ENCODE assay signal across 27 mouse cellular contexts in the genomic region with DNA sequence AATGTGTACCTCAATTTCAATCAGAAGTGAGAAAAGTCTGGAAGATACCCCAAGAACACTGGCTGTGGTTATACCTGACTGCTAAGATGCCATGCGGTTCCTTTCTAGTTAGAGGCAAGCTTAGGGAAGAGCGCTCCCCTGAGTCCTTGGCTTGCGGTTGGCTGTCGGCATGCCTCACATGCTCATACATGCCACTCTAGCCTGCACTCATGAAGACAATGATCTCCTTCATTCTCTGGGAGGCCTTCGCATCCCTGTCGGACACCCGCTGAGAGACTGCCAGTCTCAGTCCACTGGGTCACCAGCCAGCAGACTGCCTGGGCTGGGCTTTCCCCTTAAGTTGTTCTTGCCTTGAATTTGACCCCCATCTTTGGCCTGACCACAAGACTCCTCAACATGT. TPM values are rescaled to one million over a fixed set of nuclear protein-coding genes. Genes with fewer than 3 reads are reported as not detected.
DNase-seq lines count a peak whose midpoint lies in the region; ATAC-seq lines count a peak whose summit lies in the region.
"Had no signal": no experiment of that assay in that cellular context is flagged by ENCODE, and none has a peak within 500 bp of the region (broad histone marks: within the 10 kb centered on the region; RNA-seq: fewer than 3 reads in every experiment).

No protein-coding gene starts in this region.

- no peak overlapping the region for H3K4me3 ChIP-seq in midbrain, embryonic 13.5 days (replicated peaks)
- H3K4me3 ChIP-seq: embryonic facial prominence, embryonic 12.5 days; erythroblast, embryonic 14.5 days; forebrain, embryonic 12.5 days; limb, embryonic 12.5 days; myocyte; neural tube, embryonic 13.5 days; stomach, embryonic 15.5 days had no signal

- intact Hi-C loops in heart, postnatal 36 days (cut with DNase I): no loop called here

- ATAC-seq in cerebellum, adult (ENCODE audit: insufficient number of reproducible peaks, low FRiP score, low TSS enrichment): no peak
- no peak for ATAC-seq in midbrain, embryonic 13.5 days
- ATAC-seq: CD4-positive, CD25-positive, alpha-beta regulatory T cell, adult 4 months; liver, postnatal 0 days; lung, postnatal 0 days; midbrain, embryonic 16.5 days had no signal

- no peak overlapping the region for H3K9ac ChIP-seq in midbrain, embryonic 13.5 days (replicated peaks)
- H3K9ac ChIP-seq: embryonic facial prominence, embryonic 12.5 days; forebrain, embryonic 12.5 days; hindbrain, embryonic 14.5 days; limb, embryonic 12.5 days; liver, postnatal 0 days; neural tube, embryonic 13.5 days; stomach, embryonic 15.5 days had no signal

- no peak overlapping the region for H3K4me2 ChIP-seq in midbrain, embryonic 13.5 days (replicated peaks)
- H3K4me2 ChIP-seq: embryonic facial prominence, embryonic 12.5 days; forebrain, embryonic 12.5 days; hindbrain, embryonic 14.5 days; limb, embryonic 12.5 days; liver, embryonic 11.5 days; neural tube, embryonic 13.5 days; stomach, embryonic 15.5 days had no signal

- H3K9me3 ChIP-seq in midbrain, embryonic 13.5 days: no peaks in the 10 kb centered on the region
- H3K9me3 ChIP-seq: embryonic facial prominence, embryonic 12.5 days; forebrain, embryonic 12.5 days; limb, embryonic 12.5 days; neural tube, embryonic 13.5 days; stomach, embryonic 15.5 days had no signal

- H3K27me3 ChIP-seq in midbrain, embryonic 13.5 days: no peaks in the 10 kb centered on the region
- H3K27me3 ChIP-seq: embryonic facial prominence, embryonic 12.5 days; limb, embryonic 12.5 days; neural tube, embryonic 13.5 days; stomach, embryonic 15.5 days had no signal

- no peak overlapping the region for H3K27ac ChIP-seq in midbrain, embryonic 13.5 days
- H3K27ac ChIP-seq: embryonic facial prominence, embryonic 12.5 days; forebrain, embryonic 12.5 days; hindbrain, embryonic 14.5 days; limb, embryonic 12.5 days; macrophage; neural tube, embryonic 13.5 days; stomach, embryonic 15.5 days had no signal

- peaks cover 39% of the 10 kb centered on the region for H3K36me3 ChIP-seq in midbrain, embryonic 13.5 days

- WGBS in midbrain, embryonic 13.5 days: 90% methylated on average over 7 of the region's 7 CpGs

- peak; percentile 16 to 33 for DNase-seq in cerebellum, postnatal 14 days
- DNase-seq in heart, adult 11 months: peak; percentile 86
- DNase-seq in heart, postnatal 36 days: no peak
- peak; percentile 47 for DNase-seq in thymus, postnatal 0 days (ENCODE audit: low spot score)
- no peak for DNase-seq in thymus, postnatal 10 days (ENCODE audit: low spot score in 2 of 2)
- DNase-seq: adrenal gland, postnatal 25 days; cerebellum, adult 11 months; kidney, adult 2 months; kidney, postnatal 10 days; liver, postnatal 0 days; right cerebral cortex, adult 18-20 months; right cerebral cortex, postnatal 4 days had no signal

- no peaks in the 10 kb centered on the region for H3K4me1 ChIP-seq in midbrain, embryonic 13.5 days (replicated peaks)
- H3K4me1 ChIP-seq: forebrain, embryonic 12.5 days had no signal

RNA-seq across cellular contexts. Expression of gene Slc35d1, which starts 41.0 kb away (rescaled TPM):
- 10 to 100 TPM in 1 of 2 experiments, 1 to 10 TPM in 1; 6.0 to 10.1 TPM for total RNA-seq in heart, postnatal 36 days (2021)
- polyA plus RNA-seq in thymus, postnatal 0 days (2015; fragmentation: Nextera tagmentation; extraction: Ambion mirVana): 24.1 and 26.6 TPM in 2 replicates
- polyA plus RNA-seq in midbrain, embryonic 13.5 days (2015; fragmentation: Nextera tagmentation; extraction: Ambion mirVana): 4.8 and 5.7 TPM in 2 replicates

RNA-seq across cellular contexts. Expression of gene Wdr78, which starts 59.6 kb away (rescaled TPM):
- total RNA-seq in heart, postnatal 36 days (2021): 1 to 10 TPM; 1.1 to 1.5 TPM
- polyA plus RNA-seq in thymus, postnatal 0 days (2015; fragmentation: Nextera tagmentation; extraction: Ambion mirVana): 8.8 and 10.6 TPM in 2 replicates
- 4.8 and 4.9 TPM in 2 replicates for polyA plus RNA-seq in midbrain, embryonic 13.5 days (2015; fragmentation: Nextera tagmentation; extraction: Ambion mirVana)

RNA-seq across cellular contexts. Expression of gene Mier1, which starts 59.8 kb away (rescaled TPM):
- 10 to 100 TPM; 32.5 to 34.6 TPM for total RNA-seq in heart, postnatal 36 days (2021)
- polyA plus RNA-seq in thymus, postnatal 0 days (2015; fragmentation: Nextera tagmentation; extraction: Ambion mirVana): 116 and 169 TPM in 2 replicates
- 34.6 and 39.3 TPM in 2 replicates for polyA plus RNA-seq in midbrain, embryonic 13.5 days (2015; fragmentation: Nextera tagmentation; extraction: Ambion mirVana)

Comparison
In these comparisons a context has a peak if more than half of its experiments do, and no peak if none do; other contexts are left out.
1. DNase-seq: peak in cerebellum, postnatal 14 days (2 of 2), heart, adult 11 months (single experiment) and thymus, postnatal 0 days (single experiment); none in heart, postnatal 36 days (0 of 2) and thymus, postnatal 10 days (0 of 2).